10 mouse cellular contexts compared by ENCODE assay signal in the genomic region with DNA sequence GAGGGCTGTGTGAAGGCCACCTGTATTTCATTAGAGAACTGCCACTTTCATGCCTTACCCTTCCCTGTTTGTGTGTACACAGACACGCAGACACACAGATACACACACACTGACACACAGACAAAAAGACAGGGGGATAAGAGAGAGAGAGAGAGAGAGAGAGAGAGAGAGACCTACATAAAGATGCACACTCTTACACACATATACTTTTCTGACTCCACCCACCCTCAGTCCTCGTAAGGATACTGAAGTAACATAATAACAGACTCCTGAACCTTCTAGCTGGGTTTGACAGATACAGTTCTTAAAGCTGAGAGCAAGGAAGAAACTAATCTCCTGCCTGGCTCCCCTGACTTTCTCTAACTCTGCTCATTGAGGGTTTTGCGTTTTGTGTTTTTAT. TPM values are rescaled to one million over a fixed set of nuclear protein-coding genes. Genes with fewer than 3 reads are reported as not detected.
DNase-seq lines count a peak whose midpoint lies in the region; ATAC-seq and TF ChIP-seq lines count a peak whose summit lies in the region.
"Had no signal": no experiment of that assay in that cellular context is flagged by ENCODE, and none has a peak within 500 bp of the region (broad histone marks: within the 10 kb centered on the region; RNA-seq: fewer than 3 reads in every experiment).

No protein-coding gene starts in this region.

- H3K4me2 ChIP-seq in kidney, embryonic 16.5 days (replicated peaks; ENCODE audit: low read depth, low read length): 0 out of 2 replicates have a peak overlapping the region, but pooled peaks have one; percentile 11
- H3K4me2 ChIP-seq in forebrain, embryonic 11.5 days (ENCODE audit: low read depth, low read length, severe bottlenecking): peak overlapping the region; percentile 31
- peak overlapping the region; percentile 50 for H3K4me2 ChIP-seq in hindbrain, postnatal 0 days (ENCODE audit: low read depth, low read length)
- H3K4me2 ChIP-seq in neural tube, embryonic 13.5 days: peak overlapping the region; percentile 54

- H3K9ac ChIP-seq in kidney, embryonic 16.5 days (replicated peaks; ENCODE audit: low read length): no peak overlapping the region
- peak overlapping the region; percentile 24 for H3K9ac ChIP-seq in forebrain, embryonic 11.5 days (ENCODE audit: low read length)
- H3K9ac ChIP-seq in hindbrain, postnatal 0 days (replicated peaks; ENCODE audit: low read length): peak overlapping the region; percentile 42
- peak overlapping the region; percentile 71 for H3K9ac ChIP-seq in neural tube, embryonic 13.5 days
- H3K9ac ChIP-seq: liver, embryonic 14.5 days had no signal

- TF ChIP-seq CTCF in hindbrain, postnatal 0 days (IDR thresholded peaks at IDR 0.05; ENCODE audit: low read depth): no peak

- H3K27me3 ChIP-seq in kidney, embryonic 16.5 days (ENCODE audit: insufficient read depth, low read length): no peaks in the 10 kb centered on the region
- H3K27me3 ChIP-seq in forebrain, embryonic 11.5 days (ENCODE audit: control insufficient read depth, insufficient read depth, low read length): no peaks in the 10 kb centered on the region
- H3K27me3 ChIP-seq in hindbrain, postnatal 0 days (ENCODE audit: insufficient read depth, low read length): no peaks in the 10 kb centered on the region
- H3K27me3 ChIP-seq in neural tube, embryonic 13.5 days: no peaks in the 10 kb centered on the region

- DNase-seq in kidney, postnatal 4 days: no peak
- DNase-seq in forebrain, embryonic 11.5 days (ENCODE audit: low spot score): no peak
- no peak for DNase-seq in hindbrain, postnatal 0 days (ENCODE audit: low spot score)
- DNase-seq in lung, postnatal 14 days: no peak
- DNase-seq in right cerebral cortex, postnatal 36 days (ENCODE audit: low spot score in 2 of 2): no peak
- no peak for DNase-seq in kidney, adult 11 months

- no peak overlapping the region for H3K4me3 ChIP-seq in kidney, embryonic 16.5 days (ENCODE audit: low read length)
- H3K4me3 ChIP-seq in forebrain, embryonic 11.5 days (ENCODE audit: low read depth, low read length): peak overlapping the region; percentile 6; the same call in 1 of the 2 replicates
- H3K4me3 ChIP-seq in hindbrain, postnatal 0 days (ENCODE audit: low read length): peak overlapping the region; percentile 37
- peak overlapping the region; percentile 38 for H3K4me3 ChIP-seq in neural tube, embryonic 13.5 days

- no peak for ATAC-seq in kidney, embryonic 16.5 days (ENCODE audit: low FRiP score, low TSS enrichment)
- ATAC-seq in forebrain, embryonic 11.5 days (replicated peaks; ENCODE audit: low FRiP score): peak; percentile 32; the same call in 1 of the 2 replicates
- peak; percentile 55 for ATAC-seq in hindbrain, postnatal 0 days
- peak; percentile 75 for ATAC-seq in neural tube, embryonic 13.5 days (ENCODE audit: low read depth)

- H3K4me1 ChIP-seq in kidney, embryonic 16.5 days (ENCODE audit: insufficient read depth, low read length): 0 out of 2 replicates have a peak, but pooled peaks cover 3% of the 10 kb centered on the region
- peaks cover 2% of the 10 kb centered on the region; the same call in 1 of the 2 replicates for H3K4me1 ChIP-seq in forebrain, embryonic 11.5 days (replicated peaks; ENCODE audit: control insufficient read depth, insufficient read depth, low read length)
- no peaks in the 10 kb centered on the region; the same call in 1 of the 2 replicates for H3K4me1 ChIP-seq in hindbrain, postnatal 0 days (ENCODE audit: insufficient read depth, low read length)
- H3K4me1 ChIP-seq in neural tube, embryonic 13.5 days (replicated peaks): peaks cover 14% of the 10 kb centered on the region

- H3K27ac ChIP-seq in kidney, embryonic 16.5 days (ENCODE audit: low read length): no peak overlapping the region
- peak overlapping the region; percentile 20; the same call in 1 of the 2 replicates for H3K27ac ChIP-seq in forebrain, embryonic 11.5 days (ENCODE audit: low read depth, low read length)
- peak overlapping the region; percentile 87 for H3K27ac ChIP-seq in hindbrain, postnatal 0 days
- peak overlapping the region; percentile 93 for H3K27ac ChIP-seq in neural tube, embryonic 13.5 days (replicated peaks)
- H3K27ac ChIP-seq: liver, embryonic 14.5 days had no signal

- 24% methylated on average over 3 of the region's 3 CpGs for WGBS in kidney, embryonic 16.5 days
- 11% methylated on average over 3 of the region's 3 CpGs for WGBS in forebrain, embryonic 11.5 days
- 8% methylated on average over 3 of the region's 3 CpGs for WGBS in hindbrain, postnatal 0 days
- whole genome bisulfite sequencing in neural tube, embryonic 13.5 days: 9% methylated on average over 3 of the region's 3 CpGs

- H3K36me3 ChIP-seq in kidney, embryonic 16.5 days (ENCODE audit: insufficient read depth, low read length): no peaks in the 10 kb centered on the region
- no peaks in the 10 kb centered on the region; the same call in 1 of the 2 replicates for H3K36me3 ChIP-seq in forebrain, embryonic 11.5 days (ENCODE audit: control insufficient read depth, insufficient read depth, low read length)
- H3K36me3 ChIP-seq in hindbrain, postnatal 0 days (ENCODE audit: insufficient read depth, low read length): no peaks in the 10 kb centered on the region
- no peaks in the 10 kb centered on the region for H3K36me3 ChIP-seq in neural tube, embryonic 13.5 days
- H3K36me3 ChIP-seq: G1E had no signal

- no peaks in the 10 kb centered on the region for H3K9me3 ChIP-seq in kidney, embryonic 16.5 days (ENCODE audit: low read length)
- no peaks in the 10 kb centered on the region for H3K9me3 ChIP-seq in forebrain, embryonic 11.5 days (ENCODE audit: control insufficient read depth, low read length)
- H3K9me3 ChIP-seq in hindbrain, postnatal 0 days (ENCODE audit: low read length): no peaks in the 10 kb centered on the region
- H3K9me3 ChIP-seq in neural tube, embryonic 13.5 days: no peaks in the 10 kb centered on the region

RNA-seq across cellular contexts. Expression of gene Cadm3, which starts 21.9 kb away (rescaled TPM):
- 1.1 and 1.4 TPM in 2 replicates for polyA plus RNA-seq in kidney, embryonic 16.5 days (2015; fragmentation: Nextera tagmentation; extraction: Ambion mirVana)
- polyA plus RNA-seq in forebrain, embryonic 11.5 days (2014; fragmentation: Nextera tagmentation; extraction: Ambion mirVana): 15.6 and 16.0 TPM in 2 replicates
- total RNA-seq in hindbrain, postnatal 0 days (2014; rRNA removed): 533 and 565 TPM in 2 replicates
- polyA plus RNA-seq in hindbrain, postnatal 0 days (2015; fragmentation: Nextera tagmentation; extraction: Ambion mirVana): 52.5 and 53.1 TPM in 2 replicates
- 48.3 and 53.6 TPM in 2 replicates for polyA plus RNA-seq in neural tube, embryonic 13.5 days (2015; fragmentation: Nextera tagmentation; extraction: Ambion mirVana)
- polyA plus RNA-seq: G1E had no signal

RNA-seq across cellular contexts. Expression of gene Aim2, which starts 38.8 kb away (rescaled TPM):
- 2.3 and 3.5 TPM in 2 replicates for polyA plus RNA-seq in kidney, embryonic 16.5 days (2015; fragmentation: Nextera tagmentation; extraction: Ambion mirVana)
- 4.3 and 5.8 TPM in 2 replicates for polyA plus RNA-seq in forebrain, embryonic 11.5 days (2014; fragmentation: Nextera tagmentation; extraction: Ambion mirVana)
- 1.6 and 19.1 TPM in 2 replicates for total RNA-seq in hindbrain, postnatal 0 days (2014; rRNA removed)
- polyA plus RNA-seq in hindbrain, postnatal 0 days (2015; fragmentation: Nextera tagmentation; extraction: Ambion mirVana): 1.4 and 1.9 TPM in 2 replicates
- 1.4 and 2.3 TPM in 2 replicates for polyA plus RNA-seq in neural tube, embryonic 13.5 days (2015; fragmentation: Nextera tagmentation; extraction: Ambion mirVana)
- polyA plus RNA-seq: G1E had no signal

RNA-seq across cellular contexts. Expression of gene Ackr1, which starts 55.9 kb away (rescaled TPM):
- polyA plus RNA-seq in kidney, embryonic 16.5 days (2015; fragmentation: Nextera tagmentation; extraction: Ambion mirVana): 0.45 and 0.75 TPM in 2 replicates
- polyA plus RNA-seq in forebrain, embryonic 11.5 days (2014; fragmentation: Nextera tagmentation; extraction: Ambion mirVana): 3.8 and 4.5 TPM in 2 replicates
- 51.7 and 55.2 TPM in 2 replicates for total RNA-seq in hindbrain, postnatal 0 days (2014; rRNA removed)
- polyA plus RNA-seq in hindbrain, postnatal 0 days (2015; fragmentation: Nextera tagmentation; extraction: Ambion mirVana): 18.7 and 21.5 TPM in 2 replicates
- 15.4 and 17.1 TPM in 2 replicates for polyA plus RNA-seq in neural tube, embryonic 13.5 days (2015; fragmentation: Nextera tagmentation; extraction: Ambion mirVana)
- total RNA-seq: G1E had no signal
- polyA plus RNA-seq: G1E had no signal
